Mouse (Mus musculus) cortical plate, adult 2 months (tissue): Measurements from ENCODE around the gene Tmem30a. TPM values are rescaled to one million over a fixed set of nuclear protein-coding genes. Genes with fewer than 3 reads are reported as not detected.

ENCODE experiments used
- H3K27ac ChIP-seq: fragments of 200-500 bp; 2 replicates; pipeline ENCODE4 v1.5.1; 2012; ENCODE audit warnings: low read length, control low read depth, inconsistent platforms; ENCODE audit not compliant: insufficient read depth
- H3K4me1 ChIP-seq: fragments of 200-500 bp; 2 replicates; pipeline ENCODE4 v1.6.1; 2011; ENCODE audit warnings: low read length; ENCODE audit not compliant: control insufficient read depth, insufficient read depth
- H3K4me3 ChIP-seq: fragments of 200-500 bp; 2 replicates; pipeline ENCODE4 v1.5.1; 2011; ENCODE audit warnings: mild to moderate bottlenecking, low read length, control low read depth; ENCODE audit not compliant: insufficient read depth
- CTCF ChIP-seq: fragments of 200-500 bp; IDR thresholded peaks from 2 replicates; pipeline ENCODE4 v1.5.1; 2011; ENCODE audit warnings: mild to moderate bottlenecking, control low read depth, low read length; ENCODE audit not compliant: insufficient read depth; ENCODE audit errors: extremely low read depth
- POLR2A ChIP-seq: fragments of 200-500 bp; IDR thresholded peaks from 2 replicates; pipeline ENCODE4 v1.6.1; 2011; ENCODE audit warnings: mild to moderate bottlenecking, low read length, control low read depth; ENCODE audit not compliant: insufficient read depth; ENCODE audit errors: extremely low read depth
- polyA plus RNA-seq: library from polyadenylated mRNA; depleted of rRNA; stranded (reverse); fragments of >200 nt; gene quantifications from 2 replicates; pipeline ENCODE4 v1.2.3, GENCODE M21; 2012

Tmem30a gene
- polyA plus RNA-seq, 1 experiment, result 118 TPM

- no peak overlapping the region for H3K27ac ChIP-seq
- H3K4me1 ChIP-seq, result peaks cover 5% of the 10 kb centered on the region; the same call in 1 of the 2 replicates
- H3K4me3 ChIP-seq, result no peak overlapping the region
- TF ChIP-seq POLR2A (no peak), CTCF (no peak)
These were observed 1.8 kb upstream of the Tmem30a start for GRCm38 (mm10) chr9:79795076-79795475.

- Histone ChIP-seq H3K4me3 (no peak overlapping the region), H3K27ac (no peak overlapping the region), H3K4me1 (peaks cover 4% of the 10 kb centered on the region; the same call in 1 of the 2 replicates)
- no peak for TF ChIP-seq POLR2A
- no peak for TF ChIP-seq CTCF
These were observed 7.6 kb downstream of the Tmem30a start for GRCm38 (mm10) chr9:79785794-79786085.

GRCm38 (mm10) chr9:79784934-79785793 is 8.1 kb downstream of the Tmem30a start:
- H3K27ac ChIP-seq, result no peak overlapping the region
- H3K4me3 ChIP-seq, result no peak overlapping the region
- TF ChIP-seq POLR2A, result no peak
- no peak for TF ChIP-seq CTCF
- H3K4me1 ChIP-seq, result peaks cover 1% of the 10 kb centered on the region; the same call in 1 of the 2 replicates

- Histone ChIP-seq H3K27ac (no peak overlapping the region), H3K4me3 (no peak overlapping the region), H3K4me1 (no peaks in the 10 kb centered on the region)
- TF ChIP-seq POLR2A, result no peak
- no peak for TF ChIP-seq CTCF
These were observed 8.9 kb downstream of the Tmem30a start for GRCm38 (mm10) chr9:79784439-79784838.

GRCm38 (mm10) chr9:79779354-79779753 is 14.0 kb downstream of the Tmem30a start:
- H3K4me1 ChIP-seq, result no peaks in the 10 kb centered on the region
- H3K4me3 ChIP-seq, result no peak overlapping the region
- no peak overlapping the region for H3K27ac ChIP-seq
- TF ChIP-seq CTCF, result no peak
- no peak for TF ChIP-seq POLR2A

GRCm38 (mm10) chr9:79766991-79767545 is 26.2 kb downstream of the Tmem30a start:
- no peak overlapping the region for H3K27ac ChIP-seq
- TF ChIP-seq POLR2A, result no peak
- no peaks in the 10 kb centered on the region for H3K4me1 ChIP-seq
- no peak overlapping the region for H3K4me3 ChIP-seq

GRCm38 (mm10) chr9:79765329-79765728 is 28.0 kb downstream of the Tmem30a start:
- Histone ChIP-seq H3K4me1 (no peaks in the 10 kb centered on the region), H3K4me3 (no peak overlapping the region), H3K27ac (no peak overlapping the region)
- TF ChIP-seq POLR2A (no peak), CTCF (no peak)

GRCm38 (mm10) chr9:79762519-79762918 is 30.8 kb downstream of the Tmem30a start:
- TF ChIP-seq CTCF (no peak), POLR2A (no peak)
- H3K27ac ChIP-seq, result no peak overlapping the region

GRCm38 (mm10) chr9:79760076-79760475 is 33.2 kb downstream of the Tmem30a start:
- peak overlapping the region; percentile 79 for H3K4me3 ChIP-seq
- H3K4me1 ChIP-seq, result no peaks in the 10 kb centered on the region; the same call in 1 of the 2 replicates
- peak overlapping the region; percentile 31; the same call in 1 of the 2 replicates for H3K27ac ChIP-seq
- TF ChIP-seq POLR2A (no peak), CTCF (no peak)

More at GRCm38 (mm10) chr9:79762519-79762918, 30.8 kb downstream of the Tmem30a start:
- Histone ChIP-seq H3K4me3 (no peak overlapping the region), H3K4me1 (no peaks in the 10 kb centered on the region; the same call in 1 of the 2 replicates)
